ENCODE assay signal across 10 mouse cellular contexts in the genomic region with DNA sequence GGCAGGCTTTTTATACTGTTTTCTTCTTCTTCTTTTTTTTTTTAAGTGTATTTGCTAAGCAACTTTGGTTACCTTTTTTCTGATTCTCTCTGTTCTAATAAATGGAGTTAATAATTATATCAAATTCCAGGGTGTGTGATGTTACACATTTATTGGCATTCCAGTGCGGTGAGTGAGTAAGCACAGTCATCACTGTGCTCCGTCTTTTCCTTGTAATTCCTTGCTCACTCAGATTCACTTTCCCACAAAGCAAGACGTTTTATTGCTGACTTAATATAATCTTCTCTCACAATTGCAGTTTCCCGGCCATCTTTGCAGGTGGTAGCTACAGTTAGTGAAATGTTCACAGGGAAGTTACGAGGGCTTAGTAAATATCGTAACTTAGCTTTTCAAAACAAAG.
"Had no signal": no experiment of that assay in that cellular context is flagged by ENCODE, and none has a peak within 500 bp of the region (broad histone marks: within the 10 kb centered on the region; RNA-seq: fewer than 3 reads in every experiment).

No protein-coding gene starts in this region.

- H3K9ac ChIP-seq: limb, embryonic 12.5 days; liver, embryonic 14.5 days; midbrain, embryonic 12.5 days had no signal

- H3K27ac ChIP-seq: limb, embryonic 12.5 days; liver, embryonic 14.5 days; midbrain, embryonic 12.5 days had no signal

- H3K4me3 ChIP-seq: limb, embryonic 12.5 days; midbrain, embryonic 12.5 days had no signal

- H3K27me3 ChIP-seq: limb, embryonic 12.5 days; midbrain, embryonic 12.5 days had no signal

- DNase-seq: kidney, postnatal 14 days; layer of hippocampus, postnatal 36 days; liver; lung, adult 18-20 months; thymus, adult 18-20 months; thymus, postnatal 14 days had no signal

- H3K9me3 ChIP-seq: limb, embryonic 12.5 days; midbrain, embryonic 12.5 days had no signal

- H3K36me3 ChIP-seq: limb, embryonic 12.5 days; midbrain, embryonic 12.5 days had no signal

- H3K4me2 ChIP-seq: limb, embryonic 12.5 days; midbrain, embryonic 12.5 days had no signal

- ATAC-seq: midbrain, embryonic 16.5 days had no signal

- H3K4me1 ChIP-seq: limb, embryonic 12.5 days; midbrain, embryonic 12.5 days had no signal
